Mouse (Mus musculus) stomach, embryonic 15.5 days (tissue): ENCODE data around the gene Lmo1. TPM values are rescaled to one million over a fixed set of nuclear protein-coding genes. Genes with fewer than 3 reads are reported as not detected.
"Not testable (repeated sequence)": the region's sequence is repeated elsewhere in the genome, so short reads cannot be mapped to it uniquely, and the experiment has no call there.

Source experiments
- ATAC-seq: fragments of 200-750 bp; cut with Nextera tagmentation; 2 replicates; pipeline ENCODE4 v1.8.0; 2017; ENCODE audit warnings: low read depth, moderate number of reproducible peaks, moderate TSS enrichment; ENCODE audit not compliant: insufficient read depth, low FRiP score
- H3K27ac ChIP-seq: fragments of 300-500 bp; sonication (generic); 2 replicates; pipeline ENCODE4 v1.5.1; 2015; ENCODE audit warnings: mild to moderate bottlenecking, inconsistent platforms
- H3K27me3 ChIP-seq: fragments of 300-500 bp; sonication (generic); replicated peaks from 2 replicates; pipeline ENCODE4 v1.6.1; 2015; ENCODE audit warnings: inconsistent platforms
- H3K36me3 ChIP-seq: fragments of 300-500 bp; sonication (generic); 2 replicates; pipeline ENCODE4 v1.6.1; 2015; ENCODE audit warnings: inconsistent platforms
- H3K4me1 ChIP-seq: fragments of 300-500 bp; sonication (generic); 2 replicates; pipeline ENCODE4 v1.6.1; 2015; ENCODE audit warnings: inconsistent platforms
- H3K4me2 ChIP-seq: fragments of 300-500 bp; sonication (generic); 2 replicates; pipeline ENCODE4 v1.6.1; 2015; ENCODE audit warnings: mild to moderate bottlenecking, inconsistent platforms
- H3K4me3 ChIP-seq: fragments of 300-500 bp; sonication (generic); replicated peaks from 2 replicates; pipeline ENCODE4 v1.5.1; 2015; ENCODE audit warnings: inconsistent platforms
- H3K9ac ChIP-seq: fragments of 300-500 bp; sonication (generic); 2 replicates; pipeline ENCODE4 v1.6.1; 2015; ENCODE audit warnings: inconsistent platforms
- H3K9me3 ChIP-seq: fragments of 300-500 bp; sonication (generic); 2 replicates; pipeline ENCODE4 v1.6.1; 2016; ENCODE audit warnings: inconsistent platforms
- whole genome bisulfite sequencing: fragments of 180-500 bp; shearing (Covaris S2); methylation state at CpG from one replicate; pipeline ENCODE4 v1.1.7; 2015; 5-methylcytosine and 5-hydroxymethylcytosine counted together
- polyA plus RNA-seq: library from polyadenylated mRNA; unstranded; fragments of >200 nt; fragmentation: Nextera tagmentation; extraction: Ambion mirVana; gene quantifications from 2 replicates; pipeline ENCODE4 v1.2.1, GENCODE M21; 2015

The Lmo1 gene
- polyA plus RNA-seq, 1 experiment from 2014 or later = 6.4 TPM

DNA sequence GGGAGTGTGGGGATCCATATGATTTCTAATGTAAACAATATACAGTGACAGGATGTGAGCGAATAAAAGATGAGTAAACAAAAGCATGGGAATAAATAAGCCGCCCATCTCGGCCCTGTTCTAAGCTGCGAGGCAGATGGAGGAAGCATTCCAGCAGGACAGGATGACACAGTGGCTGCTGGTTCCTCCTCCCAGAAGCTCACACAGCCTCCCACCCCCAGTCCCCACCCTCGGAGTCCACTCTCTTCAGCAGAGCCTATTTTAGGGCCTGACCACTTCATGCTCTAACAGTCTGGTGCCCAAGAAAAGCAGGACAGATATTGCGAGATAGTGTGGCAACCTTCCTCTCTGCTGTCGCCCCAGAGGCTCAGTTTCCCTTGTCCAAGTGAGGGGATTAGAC lies 77.8 kb downstream of the Lmo1 start:
- Histone ChIP-seq H3K27ac (no peak overlapping the region), H3K4me1 (no peaks in the 10 kb centered on the region), H3K4me2 (no peak overlapping the region), H3K4me3 (no peak overlapping the region), H3K36me3 (no peaks in the 10 kb centered on the region), H3K27me3 (no peaks in the 10 kb centered on the region), H3K9ac (no peak overlapping the region), H3K9me3 (no peaks in the 10 kb centered on the region)
- 48% methylated on average over 7 of the region's 7 CpGs for whole genome bisulfite sequencing
- ATAC-seq = no peak

- Histone ChIP-seq H3K27ac (no peak overlapping the region), H3K4me3 (no peak overlapping the region), H3K4me1 (no peaks in the 10 kb centered on the region), H3K27me3 (no peaks in the 10 kb centered on the region), H3K9ac (no peak overlapping the region), H3K4me2 (no peak overlapping the region), H3K36me3 (no peaks in the 10 kb centered on the region), H3K9me3 (no peaks in the 10 kb centered on the region)
- WGBS = 78% methylated on average over 4 of the region's 4 CpGs
- ATAC-seq = no peak
Observed at GRCm38 (mm10) chr7:109096618-109097017, 78.4 kb downstream of the Lmo1 start.

DNA sequence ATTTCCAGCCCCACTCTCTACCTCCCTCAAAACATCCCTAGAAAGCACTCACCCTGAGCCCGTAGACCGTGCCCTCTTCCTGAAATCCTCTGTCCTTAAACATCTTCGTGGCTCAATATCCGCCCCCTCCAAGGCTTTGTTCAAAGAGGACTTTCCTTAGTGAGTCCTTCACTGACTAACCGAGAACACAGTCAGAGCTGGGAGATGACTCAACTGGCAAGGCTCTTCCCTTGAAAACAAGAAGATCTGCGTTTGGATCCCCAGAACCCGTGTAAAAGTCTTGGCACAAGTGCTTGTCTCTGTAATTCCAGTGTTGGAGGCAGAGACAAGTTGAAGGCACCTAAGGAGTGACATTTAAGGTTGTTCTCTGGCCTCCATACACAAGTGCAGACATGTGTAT lies 80.7 kb downstream of the Lmo1 start:
- Histone ChIP-seq H3K27me3 (no peaks in the 10 kb centered on the region), H3K9me3 (no peaks in the 10 kb centered on the region), H3K4me3 (no peak overlapping the region), H3K27ac (no peak overlapping the region), H3K36me3 (no peaks in the 10 kb centered on the region), H3K4me2 (no peak overlapping the region), H3K4me1 (no peaks in the 10 kb centered on the region), H3K9ac (no peak overlapping the region)
- ATAC-seq = no peak
- no CpG with 5 or more reads among the region's 7 CpGs for WGBS

GRCm38 (mm10) chr7:109091316-109091715 lies 83.7 kb downstream of the Lmo1 start:
- not testable (repeated sequence) for H3K9me3 ChIP-seq, H3K4me1 ChIP-seq, H3K4me3 ChIP-seq, H3K27me3 ChIP-seq, H3K27ac ChIP-seq, H3K4me2 ChIP-seq, H3K9ac ChIP-seq, ATAC-seq, H3K36me3 ChIP-seq
- no CpG with 5 or more reads among the region's 2 CpGs for WGBS

Other genes with a start within 250 kb of the Lmo1 start
- 0.12 and 0.23 TPM in 2 replicates for gene Nlrp10, start 245.0 kb downstream of the Lmo1 start, polyA plus RNA-seq
- 78.4 and 83.4 TPM in 2 replicates for gene Eif3f, start 240.8 kb downstream of the Lmo1 start, polyA plus RNA-seq
- gene Tub, start 224.9 kb downstream of the Lmo1 start, polyA plus RNA-seq = 2.5 TPM in 2 replicates
- 2.2 and 3.3 TPM in 2 replicates for gene Ric3, start 91.9 kb downstream of the Lmo1 start, polyA plus RNA-seq